Mouse (Mus musculus): ENCODE results near the gene Nif3l1. TPM values are rescaled to one million over a fixed set of nuclear protein-coding genes. Genes with fewer than 3 reads are reported as not detected.

The Nif3l1 gene
- polyA plus RNA-seq, 1 experiment: 43.0 TPM

- no peak overlapping the region for H3K27ac ChIP-seq (ENCODE audit: insufficient read depth, low read length)
- TF ChIP-seq POLR2A (IDR thresholded peaks at IDR 0.05; ENCODE audit: insufficient read depth, low read length) (no peak), EP300 (IDR thresholded peaks at IDR 0.05; ENCODE audit: insufficient read depth, low read depth, low read length) (no peak), CTCF (IDR thresholded peaks at IDR 0.05; ENCODE audit: low read depth, low read length) (no peak)
- no peaks in the 10 kb centered on the region for H3K4me1 ChIP-seq (ENCODE audit: control insufficient read depth, insufficient read depth, low read length)
- H3K4me3 ChIP-seq (ENCODE audit: low read depth, low read length): no peak overlapping the region
- no peak overlapping the region for H3K9ac ChIP-seq (ENCODE audit: low read depth, poor library complexity, severe bottlenecking)
- H3K36me3 ChIP-seq (ENCODE audit: control insufficient read depth, insufficient read depth, low read length, poor library complexity, severe bottlenecking): peaks cover 45% of the 10 kb centered on the region
- no peaks in the 10 kb centered on the region for H3K27me3 ChIP-seq (ENCODE audit: control insufficient read depth, insufficient read depth, low read length, poor library complexity, severe bottlenecking)
- no peaks in the 10 kb centered on the region for H3K9me3 ChIP-seq (replicated peaks; ENCODE audit: control insufficient read depth, insufficient read depth, low read length, poor library complexity, severe bottlenecking)
These were observed 37.7 kb downstream of the Nif3l1 start for GRCm38 (mm10) chr1:58482647-58483046.

GRCm38 (mm10) chr1:58495603-58496002 is 50.7 kb downstream of the Nif3l1 start:
- Histone ChIP-seq H3K27me3 (ENCODE audit: control insufficient read depth, insufficient read depth, low read length, poor library complexity, severe bottlenecking) (no peaks in the 10 kb centered on the region), H3K4me1 (ENCODE audit: control insufficient read depth, insufficient read depth, low read length) (no peaks in the 10 kb centered on the region), H3K9ac (ENCODE audit: low read depth, poor library complexity, severe bottlenecking) (no peak overlapping the region), H3K27ac (ENCODE audit: insufficient read depth, low read length) (no peak overlapping the region), H3K4me3 (ENCODE audit: low read depth, low read length) (no peak overlapping the region), H3K9me3 (replicated peaks; ENCODE audit: control insufficient read depth, insufficient read depth, low read length, poor library complexity, severe bottlenecking) (peaks cover 4% of the 10 kb centered on the region), H3K36me3 (ENCODE audit: control insufficient read depth, insufficient read depth, low read length, poor library complexity, severe bottlenecking) (peaks cover 78% of the 10 kb centered on the region)
- TF ChIP-seq EP300 (IDR thresholded peaks at IDR 0.05; ENCODE audit: insufficient read depth, low read depth, low read length) (no peak), CTCF (IDR thresholded peaks at IDR 0.05; ENCODE audit: low read depth, low read length) (no peak), POLR2A (IDR thresholded peaks at IDR 0.05; ENCODE audit: insufficient read depth, low read length) (no peak)

GRCm38 (mm10) chr1:58497678-58498077 is 52.7 kb downstream of the Nif3l1 start:
- Histone ChIP-seq H3K9ac (ENCODE audit: low read depth, poor library complexity, severe bottlenecking) (no peak overlapping the region), H3K36me3 (ENCODE audit: control insufficient read depth, insufficient read depth, low read length, poor library complexity, severe bottlenecking) (peaks cover 63% of the 10 kb centered on the region), H3K4me1 (ENCODE audit: control insufficient read depth, insufficient read depth, low read length) (no peaks in the 10 kb centered on the region), H3K27ac (ENCODE audit: insufficient read depth, low read length) (no peak overlapping the region), H3K27me3 (ENCODE audit: control insufficient read depth, insufficient read depth, low read length, poor library complexity, severe bottlenecking) (no peaks in the 10 kb centered on the region), H3K4me3 (ENCODE audit: low read depth, low read length) (no peak overlapping the region), H3K9me3 (replicated peaks; ENCODE audit: control insufficient read depth, insufficient read depth, low read length, poor library complexity, severe bottlenecking) (no peaks in the 10 kb centered on the region; the same call in 1 of the 2 replicates)
- TF ChIP-seq EP300 (IDR thresholded peaks at IDR 0.05; ENCODE audit: insufficient read depth, low read depth, low read length): no peak
- TF ChIP-seq CTCF (IDR thresholded peaks at IDR 0.05; ENCODE audit: low read depth, low read length): no peak
- no peak for TF ChIP-seq POLR2A (IDR thresholded peaks at IDR 0.05; ENCODE audit: insufficient read depth, low read length)

GRCm38 (mm10) chr1:58498758-58499157 is 53.8 kb downstream of the Nif3l1 start:
- Histone ChIP-seq H3K27ac (ENCODE audit: insufficient read depth, low read length) (no peak overlapping the region), H3K4me3 (ENCODE audit: low read depth, low read length) (no peak overlapping the region), H3K27me3 (ENCODE audit: control insufficient read depth, insufficient read depth, low read length, poor library complexity, severe bottlenecking) (no peaks in the 10 kb centered on the region), H3K9me3 (replicated peaks; ENCODE audit: control insufficient read depth, insufficient read depth, low read length, poor library complexity, severe bottlenecking) (no peaks in the 10 kb centered on the region), H3K4me1 (ENCODE audit: control insufficient read depth, insufficient read depth, low read length) (no peaks in the 10 kb centered on the region), H3K9ac (ENCODE audit: low read depth, poor library complexity, severe bottlenecking) (no peak overlapping the region), H3K36me3 (ENCODE audit: control insufficient read depth, insufficient read depth, low read length, poor library complexity, severe bottlenecking) (peaks cover 57% of the 10 kb centered on the region)
- TF ChIP-seq CTCF (IDR thresholded peaks at IDR 0.05; ENCODE audit: low read depth, low read length) (no peak), POLR2A (IDR thresholded peaks at IDR 0.05; ENCODE audit: insufficient read depth, low read length) (no peak), EP300 (IDR thresholded peaks at IDR 0.05; ENCODE audit: insufficient read depth, low read depth, low read length) (no peak)

GRCm38 (mm10) chr1:58503134-58503533 is 58.2 kb downstream of the Nif3l1 start:
- Histone ChIP-seq H3K9me3 (replicated peaks; ENCODE audit: control insufficient read depth, insufficient read depth, low read length, poor library complexity, severe bottlenecking) (peaks cover 26% of the 10 kb centered on the region), H3K36me3 (ENCODE audit: control insufficient read depth, insufficient read depth, low read length, poor library complexity, severe bottlenecking) (peaks cover 24% of the 10 kb centered on the region), H3K4me3 (ENCODE audit: low read depth, low read length) (no peak overlapping the region), H3K27me3 (ENCODE audit: control insufficient read depth, insufficient read depth, low read length, poor library complexity, severe bottlenecking) (no peaks in the 10 kb centered on the region), H3K4me1 (ENCODE audit: control insufficient read depth, insufficient read depth, low read length) (no peaks in the 10 kb centered on the region), H3K27ac (ENCODE audit: insufficient read depth, low read length) (no peak overlapping the region), H3K9ac (ENCODE audit: low read depth, poor library complexity, severe bottlenecking) (peak overlapping the region; percentile 96; the same call in 1 of the 2 replicates)
- TF ChIP-seq CTCF (IDR thresholded peaks at IDR 0.05; ENCODE audit: low read depth, low read length) (no peak), POLR2A (IDR thresholded peaks at IDR 0.05; ENCODE audit: insufficient read depth, low read length) (no peak), EP300 (IDR thresholded peaks at IDR 0.05; ENCODE audit: insufficient read depth, low read depth, low read length) (no peak)

- Histone ChIP-seq H3K9me3 (replicated peaks; ENCODE audit: control insufficient read depth, insufficient read depth, low read length, poor library complexity, severe bottlenecking) (peaks cover 33% of the 10 kb centered on the region), H3K36me3 (ENCODE audit: control insufficient read depth, insufficient read depth, low read length, poor library complexity, severe bottlenecking) (peaks cover 20% of the 10 kb centered on the region), H3K9ac (ENCODE audit: low read depth, poor library complexity, severe bottlenecking) (peak overlapping the region; percentile 96), H3K4me3 (ENCODE audit: low read depth, low read length) (peak overlapping the region; percentile 99), H3K27me3 (ENCODE audit: control insufficient read depth, insufficient read depth, low read length, poor library complexity, severe bottlenecking) (no peaks in the 10 kb centered on the region), H3K4me1 (ENCODE audit: control insufficient read depth, insufficient read depth, low read length) (no peaks in the 10 kb centered on the region), H3K27ac (ENCODE audit: insufficient read depth, low read length) (no peak overlapping the region)
- no peak for TF ChIP-seq POLR2A (IDR thresholded peaks at IDR 0.05; ENCODE audit: insufficient read depth, low read length)
These were observed 58.9 kb downstream of the Nif3l1 start for GRCm38 (mm10) chr1:58503793-58504370.
